Mouse (Mus musculus): ENCODE data around the gene Cpa3.
A peak's percentile ranks its signal among the peaks of the same experiment; 100 is the strongest.

- TF ChIP-seq CTCF (IDR thresholded peaks at IDR 0.05; ENCODE audit: low read depth) (no peak), EP300 (IDR thresholded peaks at IDR 0.05; ENCODE audit: low read depth) (peak; percentile 10; the same call in 1 of the 2 replicates)
Measured at GRCm38 (mm10) chr3:20243913-20244312, 1.9 kb upstream of the Cpa3 start.
